Mouse (Mus musculus): Measurements from ENCODE around the gene Ppm1g.

- no peak for TF ChIP-seq NRF1 (IDR thresholded peaks at IDR 0.05; ENCODE audit: low read depth, low read length)
- TF ChIP-seq CTCF (conservative IDR thresholded peaks at IDR 0.05 in 1 of 2, IDR thresholded peaks at IDR 0.05 in 1 of 2; ENCODE audit: low read depth in 2 of 2, low read length in 2 of 2) = no peak
- no peak for TF ChIP-seq ZMIZ1 (IDR thresholded peaks at IDR 0.05; ENCODE audit: low read depth, low read length)
- no peak for TF ChIP-seq MAFK (IDR thresholded peaks at IDR 0.05; ENCODE audit: insufficient replicate concordance, low read length)
- TF ChIP-seq POLR2A (IDR thresholded peaks at IDR 0.05; ENCODE audit: low read depth, low read length) = no peak
- no peak for TF ChIP-seq BHLHE40 (IDR thresholded peaks at IDR 0.05; ENCODE audit: low read depth, low read length)
- TF ChIP-seq ETS1 (conservative IDR thresholded peaks at IDR 0.05; ENCODE audit: low read depth, low read length) = no peak
Measured at GRCm38 (mm10) chr5:31250716-31251115, 30.2 kb upstream of the Ppm1g start.

Measured in CH12.LX (cell line).